ENCODE assay signal across 12 mouse cellular contexts in genomic region chr11:33745821-33746329, GRCm38 (mm10).
"Had no signal": no experiment of that assay in that cellular context is flagged by ENCODE, and none has a peak within 500 bp of the region (broad histone marks: within the 10 kb centered on the region; RNA-seq: fewer than 3 reads in every experiment).

No protein-coding gene starts in this region.

- H3K9me3 ChIP-seq: intestine, embryonic 15.5 days; limb, embryonic 12.5 days; limb, embryonic 15.5 days had no signal

- DNase-seq: kidney, adult 11 months; left cerebral cortex, postnatal 4 days; liver, postnatal 0 days; midbrain, embryonic 14.5 days; thymus, adult 18-20 months; thymus, postnatal 36 days had no signal

- H3K4me3 ChIP-seq: intestine, embryonic 15.5 days; limb, embryonic 12.5 days; limb, embryonic 15.5 days had no signal

- H3K27ac ChIP-seq: intestine, embryonic 15.5 days; limb, embryonic 12.5 days; limb, embryonic 15.5 days; liver, embryonic 14.5 days had no signal

- ATAC-seq: liver, postnatal 0 days had no signal

- H3K4me1 ChIP-seq: limb, embryonic 12.5 days; limb, embryonic 15.5 days had no signal

- H3K36me3 ChIP-seq: intestine, embryonic 15.5 days; limb, embryonic 12.5 days; limb, embryonic 15.5 days had no signal

- H3K9ac ChIP-seq: intestine, embryonic 15.5 days; limb, embryonic 12.5 days; limb, embryonic 15.5 days; liver, embryonic 14.5 days; liver, postnatal 0 days had no signal

- H3K27me3 ChIP-seq: intestine, embryonic 15.5 days; limb, embryonic 15.5 days had no signal

- H3K4me2 ChIP-seq: intestine, embryonic 15.5 days; limb, embryonic 12.5 days; limb, embryonic 15.5 days; liver, embryonic 11.5 days; midbrain, embryonic 11.5 days had no signal
